ENCODE assay signal across 8 mouse cellular contexts in genomic region chr13:28952576-28953571, GRCm38 (mm10). TPM values are rescaled to one million over a fixed set of nuclear protein-coding genes. Genes with fewer than 3 reads are reported as not detected.
DNase-seq lines count a peak whose midpoint lies in the region; ATAC-seq and TF ChIP-seq lines count a peak whose summit lies in the region.

No protein-coding gene starts in this region.

- peaks cover 22% of the 10 kb centered on the region for H3K9me3 ChIP-seq in G1E (replicated peaks)
- H3K9me3 ChIP-seq in forebrain, postnatal 0 days (ENCODE audit: low read length), result no peaks in the 10 kb centered on the region

- peak overlapping the region; percentile 47 for H3K4me2 ChIP-seq in forebrain, postnatal 0 days (ENCODE audit: low read depth)

- no peaks in the 10 kb centered on the region; the same call in 1 of the 2 replicates for H3K27me3 ChIP-seq in G1E (ENCODE audit: insufficient read depth, low read length)
- no peaks in the 10 kb centered on the region for H3K27me3 ChIP-seq in forebrain, postnatal 0 days (ENCODE audit: insufficient read depth, low read length)

- no peak for TF ChIP-seq POLR2A in lung, adult 2 months (IDR thresholded peaks at IDR 0.05; ENCODE audit: borderline replicate concordance, extremely low read depth, low read depth, low read length)

- peak overlapping the region; percentile 99 for H3K9ac ChIP-seq in forebrain, postnatal 0 days

- no peaks in the 10 kb centered on the region; the same call in 1 of the 2 replicates for H3K4me1 ChIP-seq in G1E (ENCODE audit: insufficient read depth, low read depth, low read length)
- H3K4me1 ChIP-seq in forebrain, postnatal 0 days (ENCODE audit: insufficient read depth), result peaks cover 8% of the 10 kb centered on the region
- H3K4me1 ChIP-seq in lung, adult 2 months (ENCODE audit: control insufficient read depth, insufficient read depth, low read length), result peaks cover 5% of the 10 kb centered on the region

- no peak for DNase-seq in G1E (ENCODE audit: low spot score)
- peak; percentile 43 for DNase-seq in cerebellum, adult 11-12 months
- peak; percentile 71 for DNase-seq in forebrain, postnatal 0 days
- peak; percentile 50 for DNase-seq in heart, postnatal 25 days (ENCODE audit: low spot score)
- peak; percentile 57 to 69 for DNase-seq in layer of hippocampus, adult 18-20 months (ENCODE audit: low spot score in 2 of 2)
- peak; percentile 68 for DNase-seq in lung, adult 2 months
- peak; percentile 54 for DNase-seq in ovary, postnatal 10 days (ENCODE audit: low spot score)
- DNase-seq in thymus, postnatal 36 days, result peak; percentile 69 to 70

- under 1% methylated on average over 97 of the region's 98 CpGs for WGBS in forebrain, postnatal 0 days
- WGBS in lung, adult 2 months, result under 1% methylated on average over 98 of the region's 98 CpGs

- intact Hi-C loops in heart, postnatal 25 days (cut with DNase I), result loop anchor here (1.0 to 5.0 kb wide), 6 partner anchors 69 to 1029 kb away; no protein-coding TSS in a partner anchor

- no peaks in the 10 kb centered on the region for H3K36me3 ChIP-seq in G1E (replicated peaks)
- H3K36me3 ChIP-seq in forebrain, postnatal 0 days (ENCODE audit: insufficient read depth), result no peaks in the 10 kb centered on the region

- TF ChIP-seq CTCF in G1E (IDR thresholded peaks at IDR 0.05; ENCODE audit: low read depth, low read length), result no peak
- TF ChIP-seq CTCF in forebrain, postnatal 0 days (IDR thresholded peaks at IDR 0.05; ENCODE audit: low read depth), result peak; percentile 25; the same call in 1 of the 2 replicates
- no peak for TF ChIP-seq CTCF in lung, adult 2 months (IDR thresholded peaks at IDR 0.05; ENCODE audit: insufficient read depth, low read length)

- H3K27ac ChIP-seq in forebrain, postnatal 0 days (ENCODE audit: low read depth, low read length), result peak overlapping the region; percentile 99

- ATAC-seq in G1E (ENCODE audit: extremely low read depth, insufficient number of reproducible peaks, low FRiP score, poor library complexity, severe bottlenecking), result no peak
- peak; percentile 70 for ATAC-seq in forebrain, postnatal 0 days

- peak overlapping the region; percentile 23; the same call in 1 of the 2 replicates for H3K4me3 ChIP-seq in G1E (ENCODE audit: low read depth, low read length)
- peak overlapping the region; percentile 92 for H3K4me3 ChIP-seq in forebrain, postnatal 0 days (ENCODE audit: low read depth, low read length)
- H3K4me3 ChIP-seq in lung, adult 2 months (replicated peaks; ENCODE audit: extremely low read depth, low read depth, low read length), result peak overlapping the region; percentile 88

RNA-seq across cellular contexts. Expression of gene Sox4, which starts 0.6 kb away (rescaled TPM):
- total RNA-seq in G1E (2014; fragmentation: Nextera tagmentation), result not detected in 2 replicates
- under 0.01 and 0.06 TPM in 2 replicates for total RNA-seq in G1E (2017)
- polyA plus RNA-seq in G1E (2012), result 0.02 TPM in 2 replicates
- total RNA-seq in forebrain, postnatal 0 days (2014; rRNA removed), result 217 and 275 TPM in 2 replicates
- 202 and 214 TPM in 2 replicates for polyA plus RNA-seq in forebrain, postnatal 0 days (2015; fragmentation: Nextera tagmentation; extraction: Ambion mirVana)
- total RNA-seq in heart, postnatal 25 days (2021), result 10 to 100 TPM; 21.3 to 41.6 TPM
- 10 to 100 TPM; 15.7 to 17.0 TPM for total RNA-seq in layer of hippocampus, adult 18-20 months (2021)
- 33.6 and 33.8 TPM in 2 replicates for polyA plus RNA-seq in lung, adult 2 months (2012; rRNA removed)

Comparison
In these comparisons a context has a peak if more than half of its experiments do, and no peak if none do; other contexts are left out.
1. H3K4me3 ChIP-seq: peak in every context shown above with its lines; median percentile 92 in forebrain, postnatal 0 days; 88 in lung, adult 2 months; 23 in G1E.
2. RNA of gene Sox4, which starts 0.6 kb away (total RNA-seq): 217 to 275 TPM in forebrain, postnatal 0 days, 21.3 to 41.6 TPM in heart, postnatal 25 days and 15.7 to 17.0 TPM in layer of hippocampus, adult 18-20 months; under 0.01 to 0.06 TPM in G1E; every median in the first group is over 10 times any median in the second.